Mouse (Mus musculus) forebrain, embryonic 14.5 days (tissue): ENCODE measurements around the gene Tmem138. TPM values are rescaled to one million over a fixed set of nuclear protein-coding genes. Genes with fewer than 3 reads are reported as not detected.

Experiments
- ATAC-seq: fragments of 200-750 bp; cut with Nextera tagmentation; 2 replicates; pipeline ENCODE4 v1.8.0; 2017; ENCODE audit warnings: mild to moderate bottlenecking, moderate library complexity
- DNase-seq: peaks from one replicate; pipeline ENCODE4 v3.0.0-alpha.2; 2015; ENCODE audit warnings: low spot score
- H3K27ac ChIP-seq: fragments of 300-500 bp; sonication (generic); 2 replicates; pipeline ENCODE4 v1.5.1; 2014; ENCODE audit warnings: low read depth, mild to moderate bottlenecking, control low read depth, low read length, moderate library complexity
- H3K27me3 ChIP-seq: fragments of 300-500 bp; sonication (generic); replicated peaks from 2 replicates; pipeline ENCODE4 v1.6.1; 2014; ENCODE audit warnings: low read length, control low read depth, mixed read lengths; ENCODE audit not compliant: control insufficient read depth, insufficient read depth
- H3K36me3 ChIP-seq: fragments of 300-500 bp; sonication (generic); 2 replicates; pipeline ENCODE4 v1.6.1; 2014; ENCODE audit warnings: low read length, control low read depth; ENCODE audit not compliant: control insufficient read depth, insufficient read depth
- H3K4me1 ChIP-seq: fragments of 300-500 bp; sonication (generic); 2 replicates; pipeline ENCODE4 v1.6.1; 2014; ENCODE audit warnings: antibody characterized with exemption, low read length, control low read depth; ENCODE audit not compliant: control insufficient read depth, insufficient read depth
- H3K4me2 ChIP-seq: fragments of 300-500 bp; sonication (generic); 2 replicates; pipeline ENCODE4 v1.6.1; 2014; ENCODE audit warnings: mild to moderate bottlenecking, control low read depth, low read length
- H3K4me3 ChIP-seq: fragments of 300-500 bp; sonication (generic); 2 replicates; pipeline ENCODE4 v1.5.1; 2014; ENCODE audit warnings: low read depth, low read length, control low read depth
- H3K9ac ChIP-seq: fragments of 300-500 bp; sonication (generic); 2 replicates; pipeline ENCODE4 v1.6.1; 2014; ENCODE audit warnings: mild to moderate bottlenecking, low read length, control low read depth, moderate library complexity
- H3K9me3 ChIP-seq: fragments of 300-500 bp; sonication (generic); replicated peaks from 2 replicates; pipeline ENCODE4 v1.6.1; 2016; ENCODE audit warnings: low read length, control low read depth, mixed read lengths; ENCODE audit not compliant: control insufficient read depth
- WGBS: fragments of 180-500 bp; shearing (Covaris S2); extraction: QIAGEN DNeasy Blood & Tissue Kit; methylation state at CpG from one replicate; pipeline ENCODE4 v1.1.7; 2014; 5-methylcytosine and 5-hydroxymethylcytosine counted together
- polyA plus RNA-seq: library from polyadenylated mRNA; unstranded; fragments of >200 nt; fragmentation: Nextera tagmentation; extraction: Ambion mirVana; gene quantifications from 2 replicates; pipeline ENCODE4 v1.2.1, GENCODE M21; 2014

Gene Tmem138
- polyA plus RNA-seq, 1 experiment from 2014 or later: 49.9 TPM

- H3K4me2 ChIP-seq: no peak overlapping the region
- no peak overlapping the region for H3K4me3 ChIP-seq
- H3K27me3 ChIP-seq: no peaks in the 10 kb centered on the region
- 34% methylated on average over 7 of the region's 7 CpGs for WGBS
- H3K9ac ChIP-seq: no peak overlapping the region
- peak; percentile 31 for DNase-seq
- no peaks in the 10 kb centered on the region for H3K9me3 ChIP-seq
- H3K36me3 ChIP-seq: peaks cover 9% of the 10 kb centered on the region
- no peaks in the 10 kb centered on the region for H3K4me1 ChIP-seq
- ATAC-seq: no peak
- no peak overlapping the region for H3K27ac ChIP-seq
These were observed 6.5 kb upstream of the Tmem138 start for GRCm38 (mm10) chr19:10583550-10584146.

GRCm38 (mm10) chr19:10581984-10582383 is 4.8 kb upstream of the Tmem138 start:
- no peaks in the 10 kb centered on the region for H3K9me3 ChIP-seq
- WGBS: 83% methylated on average over 6 of the region's 6 CpGs
- peaks cover 7% of the 10 kb centered on the region; the same call in 1 of the 2 replicates for H3K4me1 ChIP-seq
- no peak overlapping the region for H3K9ac ChIP-seq
- no peak for DNase-seq
- H3K27me3 ChIP-seq: no peaks in the 10 kb centered on the region
- no peak overlapping the region for H3K4me2 ChIP-seq
- peaks cover 9% of the 10 kb centered on the region for H3K36me3 ChIP-seq
- ATAC-seq: no peak
- no peak overlapping the region for H3K4me3 ChIP-seq
- no peak overlapping the region for H3K27ac ChIP-seq

- Histone ChIP-seq H3K27me3 (no peaks in the 10 kb centered on the region), H3K9ac (no peak overlapping the region), H3K27ac (no peak overlapping the region), H3K36me3 (peaks cover 9% of the 10 kb centered on the region), H3K4me2 (no peak overlapping the region), H3K4me1 (peaks cover 13% of the 10 kb centered on the region), H3K4me3 (no peak overlapping the region), H3K9me3 (no peaks in the 10 kb centered on the region)
- WGBS: 85% methylated on average over 3 of the region's 3 CpGs
- DNase-seq (no peak), ATAC-seq (no peak)
These were observed 3.6 kb upstream of the Tmem138 start for GRCm38 (mm10) chr19:10580761-10581160.

GRCm38 (mm10) chr19:10580102-10580501 is 2.9 kb upstream of the Tmem138 start:
- no peak overlapping the region for H3K4me3 ChIP-seq
- H3K27ac ChIP-seq: no peak overlapping the region
- no peak overlapping the region for H3K4me2 ChIP-seq
- H3K36me3 ChIP-seq: peaks cover 9% of the 10 kb centered on the region
- H3K27me3 ChIP-seq: no peaks in the 10 kb centered on the region
- DNase-seq (no peak), ATAC-seq (no peak)
- H3K9ac ChIP-seq: no peak overlapping the region
- H3K9me3 ChIP-seq: no peaks in the 10 kb centered on the region
- 77% methylated on average over 3 of the region's 3 CpGs for WGBS
- peaks cover 13% of the 10 kb centered on the region for H3K4me1 ChIP-seq

- ATAC-seq: no peak
- peaks cover 50% of the 10 kb centered on the region for H3K36me3 ChIP-seq
- H3K9ac ChIP-seq: no peak overlapping the region
These were observed 7.5 kb downstream of the Tmem138 start for GRCm38 (mm10) chr19:10569627-10570026.

GRCm38 (mm10) chr19:10565217-10565616 is 11.9 kb downstream of the Tmem138 start:
- Histone ChIP-seq H3K36me3 (peaks cover 13% of the 10 kb centered on the region; the same call in 1 of the 2 replicates), H3K27ac (no peak overlapping the region), H3K4me1 (no peaks in the 10 kb centered on the region), H3K4me2 (no peak overlapping the region), H3K27me3 (no peaks in the 10 kb centered on the region), H3K9ac (no peak overlapping the region), H3K4me3 (no peak overlapping the region), H3K9me3 (no peaks in the 10 kb centered on the region)
- ATAC-seq: no peak
- DNase-seq: no peak
- WGBS: 85% methylated on average over 4 of the region's 4 CpGs

More at GRCm38 (mm10) chr19:10569627-10570026, 7.5 kb downstream of the Tmem138 start:
- WGBS: 95% methylated on average over 6 of the region's 6 CpGs
- Histone ChIP-seq H3K4me1 (no peaks in the 10 kb centered on the region), H3K9me3 (no peaks in the 10 kb centered on the region), H3K4me2 (no peak overlapping the region), H3K27me3 (no peaks in the 10 kb centered on the region), H3K4me3 (no peak overlapping the region), H3K27ac (no peak overlapping the region)
- DNase-seq: no peak

GRCm38 (mm10) chr19:10564278-10564677 is 12.9 kb downstream of the Tmem138 start:
- H3K36me3 ChIP-seq: 0 out of 2 replicates have a peak, but pooled peaks cover 4% of the 10 kb centered on the region
- no peak overlapping the region for H3K4me2 ChIP-seq
- H3K27me3 ChIP-seq: no peaks in the 10 kb centered on the region
- no peaks in the 10 kb centered on the region for H3K4me1 ChIP-seq
- DNase-seq (no peak), ATAC-seq (no peak)
- no peak overlapping the region for H3K4me3 ChIP-seq
- 82% methylated on average over 6 of the region's 6 CpGs for WGBS
- no peaks in the 10 kb centered on the region for H3K9me3 ChIP-seq
- H3K9ac ChIP-seq: no peak overlapping the region
- no peak overlapping the region for H3K27ac ChIP-seq

- no peaks in the 10 kb centered on the region for H3K4me1 ChIP-seq
- no peak overlapping the region for H3K27ac ChIP-seq
- WGBS: 62% methylated on average over 5 of the region's 5 CpGs
- no peak overlapping the region for H3K4me3 ChIP-seq
- no peak for ATAC-seq
- no peak overlapping the region for H3K4me2 ChIP-seq
- no peaks in the 10 kb centered on the region for H3K36me3 ChIP-seq
- no peak overlapping the region for H3K9ac ChIP-seq
- no peaks in the 10 kb centered on the region for H3K27me3 ChIP-seq
- no peak for DNase-seq
- H3K9me3 ChIP-seq: no peaks in the 10 kb centered on the region
These were observed 14.8 kb downstream of the Tmem138 start for GRCm38 (mm10) chr19:10562351-10562750.

- WGBS: 69% methylated on average over 6 of the region's 6 CpGs
- no peaks in the 10 kb centered on the region for H3K4me1 ChIP-seq
- no peak overlapping the region for H3K4me2 ChIP-seq
- H3K9me3 ChIP-seq: no peaks in the 10 kb centered on the region
- no peak for ATAC-seq
- H3K27me3 ChIP-seq: no peaks in the 10 kb centered on the region
- H3K27ac ChIP-seq: no peak overlapping the region
- H3K36me3 ChIP-seq: no peaks in the 10 kb centered on the region
- no peak overlapping the region for H3K4me3 ChIP-seq
- H3K9ac ChIP-seq: no peak overlapping the region
- DNase-seq: no peak
These were observed 15.4 kb downstream of the Tmem138 start for GRCm38 (mm10) chr19:10561558-10562314.
